Mouse (Mus musculus) liver, embryonic 14.5 days (tissue): ENCODE results near the gene Cyp2d22.

Experiments
- CTCF ChIP-seq: IDR thresholded peaks from 2 replicates; pipeline ENCODE4 v1.5.1; 2016; ENCODE audit warnings: antibody characterized with exemption, low read depth, control low read depth
- EP300 ChIP-seq: IDR thresholded peaks from 2 replicates; pipeline ENCODE4 v1.6.1; 2016; ENCODE audit warnings: antibody characterized with exemption, low read depth

DNA sequence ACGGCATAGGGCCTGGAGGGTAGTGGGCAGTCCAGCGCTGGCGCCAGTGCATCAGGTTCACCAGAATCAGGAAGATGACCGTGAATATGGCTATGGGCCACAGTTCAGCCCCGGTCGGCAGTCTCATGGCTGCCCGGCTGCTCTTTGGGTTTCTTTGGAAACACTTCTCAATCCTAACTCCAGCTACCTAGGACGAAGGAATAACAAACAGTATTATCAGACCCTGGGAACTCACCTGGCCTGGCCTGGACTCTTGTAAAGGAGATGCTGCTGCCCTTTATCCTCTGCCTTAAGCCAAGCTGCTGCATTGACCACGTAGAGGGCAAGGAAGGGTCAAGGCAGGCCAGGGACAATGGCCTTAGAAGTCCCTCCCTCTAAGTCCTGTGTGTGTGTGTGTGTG is 4.2 kb downstream of the Cyp2d22 start:
- TF ChIP-seq CTCF (no peak), EP300 (no peak)
